Mouse (Mus musculus): ENCODE measurements around the gene 4931400O07Rik.

4931400O07Rik gene

GRCm38 (mm10) chrX:62467691-62468090 lies at the start of gene 4931400O07Rik:
TSS of gene 4931400O07Rik (plus strand) at chrX:62467991.
- no peak for DNase-seq (ENCODE audit: low read depth in 1 of 2, low spot score in 2 of 2)
